Mouse (Mus musculus) embryonic facial prominence, embryonic 13.5 days (tissue): Measurements from ENCODE around the gene Tsga8. TPM values are rescaled to one million over a fixed set of nuclear protein-coding genes. Genes with fewer than 3 reads are reported as not detected.

Experiments
- ATAC-seq: fragments of 200-750 bp; cut with Nextera tagmentation; 2 replicates; pipeline ENCODE4 v1.8.0; 2017; ENCODE audit warnings: low read depth; ENCODE audit not compliant: insufficient number of reproducible peaks, insufficient read depth, low FRiP score, low TSS enrichment
- H3K27ac ChIP-seq: fragments of 300-500 bp; sonication (generic); 2 replicates; pipeline ENCODE4 v1.5.1; 2015; ENCODE audit warnings: moderate library complexity, mild to moderate bottlenecking, inconsistent platforms
- H3K27me3 ChIP-seq: fragments of 300-500 bp; sonication (generic); 2 replicates; pipeline ENCODE4 v1.6.1; 2015; ENCODE audit warnings: mild to moderate bottlenecking, inconsistent platforms
- H3K36me3 ChIP-seq: fragments of 300-500 bp; sonication (generic); 2 replicates; pipeline ENCODE4 v1.6.1; 2015; ENCODE audit warnings: mild to moderate bottlenecking, inconsistent platforms
- H3K4me1 ChIP-seq: fragments of 300-500 bp; sonication (generic); 2 replicates; pipeline ENCODE4 v1.6.1; 2015; ENCODE audit warnings: inconsistent platforms
- H3K4me2 ChIP-seq: fragments of 300-500 bp; sonication (generic); 2 replicates; pipeline ENCODE4 v1.6.1; 2015; ENCODE audit warnings: moderate library complexity, mild to moderate bottlenecking, inconsistent platforms
- H3K4me3 ChIP-seq: fragments of 300-500 bp; sonication (generic); 2 replicates; pipeline ENCODE4 v1.5.1; 2015; ENCODE audit warnings: mild to moderate bottlenecking, inconsistent platforms
- H3K9ac ChIP-seq: fragments of 300-500 bp; sonication (generic); 2 replicates; pipeline ENCODE4 v1.6.1; 2015; ENCODE audit warnings: mild to moderate bottlenecking, inconsistent platforms
- H3K9me3 ChIP-seq: fragments of 300-500 bp; sonication (generic); 2 replicates; pipeline ENCODE4 v1.6.1; 2016; ENCODE audit warnings: inconsistent platforms
- WGBS: fragments of 180-500 bp; shearing (Covaris S2); methylation state at CpG from one replicate; pipeline ENCODE4 v1.1.7; 2015; ENCODE audit warnings: mixed read lengths; 5-methylcytosine and 5-hydroxymethylcytosine counted together
- polyA plus RNA-seq: library from polyadenylated mRNA; unstranded; fragments of >200 nt; fragmentation: Nextera tagmentation; extraction: Ambion mirVana; gene quantifications from 2 replicates; pipeline ENCODE4 v1.2.1, GENCODE M21; 2015

The Tsga8 gene
- not detected in 2 replicates for polyA plus RNA-seq

DNA sequence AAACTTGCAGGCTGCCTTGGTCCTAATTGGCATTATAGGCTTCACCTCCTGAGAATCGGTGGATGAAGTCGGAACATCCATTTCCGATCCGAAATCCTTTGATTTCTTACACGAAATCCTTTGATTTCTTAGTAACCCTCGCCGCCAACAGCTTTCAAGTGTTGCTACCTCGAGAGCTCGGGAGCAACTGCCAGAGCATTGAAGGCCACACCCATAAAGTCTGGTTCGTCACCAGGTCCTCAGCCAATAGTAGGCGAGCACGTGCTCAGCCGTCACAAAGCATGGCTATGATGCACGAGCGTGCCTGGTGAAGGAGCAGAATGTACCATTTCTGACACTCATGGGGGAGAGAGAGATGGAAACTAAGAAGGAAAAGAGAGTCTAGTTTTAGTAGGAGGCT is at the start of gene Tsga8:
TSS of gene Tsga8 (minus strand) at position 327 of the 400 bp plus-strand sequence.
- Histone ChIP-seq H3K4me1 (no peaks in the 10 kb centered on the region), H3K9ac (no peak within 1 kb of the TSS), H3K27ac (no peak within 1 kb of the TSS), H3K4me3 (no peak within 1 kb of the TSS), H3K4me2 (no peak within 1 kb of the TSS), H3K9me3 (no peaks in the 10 kb centered on the region), H3K27me3 (no peaks in the 10 kb centered on the region), H3K36me3 (no peaks in the 10 kb centered on the region)
- ATAC-seq = no peak
- WGBS = 91% methylated on average over 15 of the region's 15 CpGs
